Mouse (Mus musculus) ovary, postnatal 10 days (tissue): ENCODE results near the gene Olfr1006.
"Not testable (repeated sequence)": the region's sequence is repeated elsewhere in the genome, so short reads cannot be mapped to it uniquely, and the experiment has no call there.

ENCODE experiments used
- DNase-seq: peaks from one replicate; pipeline ENCODE4 v3.0.0; 2022; ENCODE audit warnings: low spot score

The Olfr1006 gene

DNA sequence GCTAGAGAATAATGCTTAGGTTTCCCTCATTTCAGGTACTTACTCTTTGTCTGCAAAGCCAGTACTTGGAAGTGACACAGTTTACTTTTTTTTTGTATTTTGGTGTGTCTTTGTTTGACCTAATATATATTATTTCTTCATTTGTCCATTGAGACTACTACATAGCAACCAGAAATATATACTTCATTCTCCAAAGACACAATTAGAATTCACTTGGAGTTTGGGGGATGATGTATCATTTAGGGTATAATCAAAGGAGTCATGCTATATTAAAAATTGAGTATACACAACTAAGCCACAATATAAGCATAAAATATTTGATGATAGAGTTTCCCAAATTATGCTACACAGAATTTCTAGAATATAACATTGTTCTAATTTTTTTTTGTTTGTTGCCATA lies at the start of gene Olfr1006:
TSS of gene Olfr1006 (minus strand) at position 101 of the 400 bp plus-strand sequence.
- DNase-seq, result no peak

DNA sequence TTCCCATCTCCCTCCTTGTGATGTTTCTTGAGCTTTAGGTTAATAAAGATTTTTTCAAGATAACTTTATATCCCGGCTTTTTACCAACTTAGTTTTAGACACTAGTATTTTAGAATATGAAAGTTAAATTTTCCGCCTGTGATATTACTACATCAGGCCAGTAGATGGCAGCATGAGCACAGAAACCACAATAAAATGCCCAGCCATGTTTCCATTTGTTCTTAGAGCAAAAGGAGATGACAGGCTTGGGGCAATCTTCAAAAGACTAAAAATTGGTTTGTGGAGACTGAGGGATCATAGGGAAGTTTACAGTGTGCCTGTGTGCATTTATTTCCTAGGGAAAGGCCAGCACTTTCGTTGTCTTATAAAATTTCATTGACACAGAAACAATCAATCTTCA lies 47.2 kb upstream of the Olfr1006 start:
- DNase-seq, result no peak

DNA sequence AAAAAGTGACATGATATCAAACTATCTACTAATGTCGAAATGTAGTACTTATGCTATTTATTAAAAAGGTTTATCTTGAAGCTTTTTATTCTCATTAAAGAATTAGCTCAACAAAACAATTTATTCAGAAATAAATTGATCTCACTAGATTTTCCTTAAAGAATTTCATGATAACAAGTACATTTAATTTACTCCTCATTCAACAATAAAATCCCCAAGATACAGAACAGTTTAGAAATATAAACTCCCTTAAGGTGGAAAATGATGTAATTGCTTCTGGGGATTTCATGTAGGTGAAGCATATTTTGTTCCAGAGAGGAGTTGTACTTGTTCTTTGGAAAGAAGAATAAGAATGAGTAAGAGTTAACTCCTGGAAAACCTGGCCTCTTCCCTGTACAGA lies 36.6 kb upstream of the Olfr1006 start, which contains the start of gene Olfr1009:
TSS of gene Olfr1009 (plus strand) at position 301 of the 400 bp plus-strand sequence.
- DNase-seq, result no peak

DNA sequence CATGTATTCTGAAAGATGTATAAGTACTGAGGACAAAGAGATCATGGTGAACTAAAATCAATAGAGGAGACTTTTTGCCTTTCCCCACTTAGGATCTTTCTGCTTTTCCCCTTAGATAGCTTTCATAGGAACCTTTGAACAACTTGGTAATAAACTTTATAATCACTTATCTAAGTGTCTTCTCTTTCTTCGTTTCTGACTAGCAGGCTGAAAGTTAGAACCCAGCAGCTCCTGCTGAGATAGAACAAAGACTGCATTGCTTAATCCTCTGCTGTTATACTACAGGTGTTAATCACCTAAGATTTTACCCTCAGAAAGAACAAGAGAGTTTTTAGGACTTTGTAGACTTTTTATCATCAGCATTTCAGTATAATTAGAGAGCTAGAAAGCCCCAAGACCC lies 32.6 kb upstream of the Olfr1006 start:
- no peak for DNase-seq

DNA sequence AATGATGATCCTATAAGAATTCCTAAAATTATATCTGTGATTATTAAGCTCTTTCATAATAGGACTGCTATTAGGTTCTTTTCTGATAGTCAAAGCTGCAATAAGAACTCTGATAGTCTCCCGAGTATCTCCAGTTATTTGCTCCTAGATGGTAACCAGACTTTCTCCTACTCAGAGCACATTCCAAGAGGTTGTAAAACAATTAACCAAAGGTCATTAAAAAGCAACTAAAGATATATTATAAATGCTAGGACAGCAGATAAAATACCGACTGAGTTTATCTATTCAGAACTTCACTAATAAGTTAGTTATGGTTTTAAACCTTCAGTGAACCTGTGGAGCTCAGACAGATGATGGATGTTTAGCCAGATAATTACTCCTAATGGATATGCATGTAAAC lies 32.1 kb upstream of the Olfr1006 start:
- not testable (repeated sequence) for DNase-seq

DNA sequence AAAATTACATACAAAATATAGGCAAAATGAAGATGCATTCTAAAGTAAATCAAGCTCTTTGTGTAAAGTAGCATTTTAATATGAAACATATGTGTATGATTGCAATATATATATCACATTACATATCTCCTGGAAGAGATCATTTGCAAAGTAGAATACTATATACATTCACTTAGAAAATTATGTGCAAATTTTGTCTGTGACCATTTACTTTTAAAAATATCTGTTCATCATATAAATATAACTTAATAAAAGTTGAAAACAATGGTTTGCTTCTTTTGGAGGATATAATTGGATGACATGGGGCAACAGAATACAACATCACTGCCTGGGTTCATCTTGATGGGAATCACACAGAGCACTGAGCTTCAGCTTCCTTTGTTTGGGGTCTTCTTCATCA lies 10.6 kb upstream of the Olfr1006 start, which contains the start of gene Olfr1008:
TSS of gene Olfr1008 (plus strand) at position 301 of the 400 bp plus-strand sequence.
- DNase-seq, result no peak

DNA sequence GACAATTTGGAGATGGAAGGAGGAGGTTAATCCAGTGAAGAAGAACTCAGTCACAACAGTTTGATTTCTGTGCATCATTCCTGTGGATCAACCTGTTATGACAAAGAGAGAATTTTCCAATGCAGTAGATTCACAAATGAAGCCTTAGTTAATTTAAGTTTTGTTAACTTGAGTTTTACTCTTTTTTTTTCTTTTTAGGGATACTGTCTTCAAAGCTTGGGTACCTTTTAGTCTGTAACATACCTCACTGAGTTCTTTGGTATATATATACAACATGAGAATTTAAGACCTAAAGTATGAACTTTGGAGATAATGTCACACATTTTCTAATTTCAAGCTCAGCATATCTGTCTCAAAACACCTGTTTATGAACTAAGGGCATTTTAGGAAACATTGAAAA lies 14.2 kb downstream of the Olfr1006 start, which contains the start of gene Olfr154:
TSS of gene Olfr154 (minus strand) at position 101 of the 400 bp plus-strand sequence.
- DNase-seq, result not testable (repeated sequence)

DNA sequence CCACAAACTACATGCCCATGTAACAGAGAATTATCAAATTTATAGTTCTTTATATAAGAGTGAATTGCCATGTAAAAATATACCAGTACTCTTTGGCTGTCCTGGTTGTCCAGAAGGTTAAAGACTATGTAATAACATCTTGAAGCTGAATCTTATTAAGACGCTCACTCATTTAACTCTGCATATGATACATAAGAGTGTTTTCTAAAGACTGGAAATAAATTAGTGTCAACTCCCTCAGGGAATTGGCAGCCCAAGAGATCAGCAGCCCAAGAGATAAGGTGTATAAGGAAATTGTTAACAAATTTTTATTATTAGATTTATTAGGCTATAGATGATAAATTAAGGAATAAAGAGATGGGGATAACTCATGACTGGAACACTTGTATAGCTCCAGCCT lies 28.0 kb downstream of the Olfr1006 start, which contains the start of gene Olfr1002:
TSS of gene Olfr1002 (minus strand) at position 101 of the 400 bp plus-strand sequence.
- DNase-seq, result no peak
